Mouse (Mus musculus): Measurements from ENCODE around the gene Zfp113. TPM values are rescaled to one million over a fixed set of nuclear protein-coding genes. Genes with fewer than 3 reads are reported as not detected.
"Not testable (repeated sequence)": the region's sequence is repeated elsewhere in the genome, so short reads cannot be mapped to it uniquely, and the experiment has no call there.

Zfp113 gene
- total RNA-seq, 2 experiments from 2014 or later = 12.8 to 15.3 TPM

- no peak for DNase-seq (ENCODE audit: extremely low spot score in 1 of 2, low spot score in 1 of 2)
Observed at GRCm38 (mm10) chr5:138138585-138138984, 17.0 kb downstream of the Zfp113 start.

DNA sequence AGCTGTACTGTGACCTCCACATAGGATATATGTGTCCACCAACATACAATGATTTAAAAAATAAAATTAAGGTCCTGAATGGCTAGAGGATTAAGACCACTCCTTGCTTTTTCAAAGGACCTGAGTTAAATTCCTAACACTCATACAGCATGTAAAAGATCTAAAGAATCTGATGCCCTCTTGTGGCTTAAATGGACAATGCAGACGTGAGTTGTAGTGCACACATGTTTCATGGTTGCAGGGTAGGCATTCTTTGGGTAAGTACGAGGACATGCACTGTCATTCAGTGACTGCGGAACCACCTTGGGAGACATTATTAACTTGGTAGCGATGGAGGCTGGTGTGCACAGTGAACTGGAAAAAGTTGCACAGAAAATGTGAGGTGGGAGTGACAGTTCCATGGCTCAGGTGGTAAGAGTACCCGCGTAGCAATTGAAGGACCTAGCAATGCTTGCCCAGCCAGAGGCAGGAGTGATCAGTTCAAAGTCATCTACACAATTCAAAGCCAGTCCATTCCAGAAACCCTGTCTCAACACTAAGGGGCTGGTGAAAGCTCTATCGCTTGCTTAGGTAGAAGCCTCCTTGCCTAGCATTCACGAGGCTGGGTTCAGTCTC lies 17.5 kb downstream of the Zfp113 start:
- DNase-seq (ENCODE audit: extremely low spot score in 1 of 2, low spot score in 1 of 2) = peak in 1 of 2 experiments; percentile 38

DNA sequence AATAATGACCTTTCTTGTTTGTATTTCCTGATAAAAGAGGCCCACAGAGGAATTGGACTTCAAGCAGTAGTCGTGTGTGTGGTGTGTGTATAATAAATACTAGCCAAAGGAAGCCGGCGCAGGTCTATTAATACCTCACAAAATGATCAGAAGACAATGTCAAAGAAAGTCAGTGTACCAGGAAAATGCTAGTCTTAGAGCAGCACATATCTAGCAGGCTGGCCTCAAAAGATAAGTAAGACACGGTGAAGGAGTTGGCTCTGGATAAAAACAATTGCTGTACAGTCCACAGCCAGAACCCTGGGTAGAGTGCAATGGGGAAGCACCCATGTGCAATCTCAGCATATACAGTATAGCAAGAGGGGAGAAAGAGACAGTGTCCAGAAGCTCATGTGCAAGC lies 18.3 kb downstream of the Zfp113 start:
- no peak for DNase-seq (ENCODE audit: extremely low spot score in 1 of 2, low spot score in 1 of 2)

- DNase-seq (ENCODE audit: extremely low spot score in 1 of 2, low spot score in 1 of 2) = no peak
Observed at GRCm38 (mm10) chr5:138132425-138133064, 23.0 kb downstream of the Zfp113 start.

DNA sequence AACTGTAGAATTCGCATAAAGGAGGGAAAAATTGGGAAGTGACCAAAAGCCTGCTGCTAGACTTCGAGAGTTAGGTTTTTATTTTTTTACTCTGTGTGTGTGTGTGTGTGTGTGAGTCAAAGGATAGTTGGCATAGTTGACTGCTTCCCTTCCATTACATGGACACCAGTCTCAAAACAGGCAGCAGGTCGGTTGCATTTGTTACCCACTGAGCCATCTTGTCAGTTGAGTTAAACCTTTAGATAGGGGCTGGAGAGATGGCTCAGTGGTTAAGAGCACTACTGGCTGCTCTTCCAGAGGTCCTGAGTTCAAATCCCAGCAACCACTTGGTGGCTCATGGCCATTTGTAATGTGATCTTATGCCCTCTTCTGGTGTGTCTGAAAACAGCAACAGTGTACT lies 37.5 kb downstream of the Zfp113 start:
- DNase-seq (ENCODE audit: extremely low spot score in 1 of 2, low spot score in 1 of 2) = no peak

DNA sequence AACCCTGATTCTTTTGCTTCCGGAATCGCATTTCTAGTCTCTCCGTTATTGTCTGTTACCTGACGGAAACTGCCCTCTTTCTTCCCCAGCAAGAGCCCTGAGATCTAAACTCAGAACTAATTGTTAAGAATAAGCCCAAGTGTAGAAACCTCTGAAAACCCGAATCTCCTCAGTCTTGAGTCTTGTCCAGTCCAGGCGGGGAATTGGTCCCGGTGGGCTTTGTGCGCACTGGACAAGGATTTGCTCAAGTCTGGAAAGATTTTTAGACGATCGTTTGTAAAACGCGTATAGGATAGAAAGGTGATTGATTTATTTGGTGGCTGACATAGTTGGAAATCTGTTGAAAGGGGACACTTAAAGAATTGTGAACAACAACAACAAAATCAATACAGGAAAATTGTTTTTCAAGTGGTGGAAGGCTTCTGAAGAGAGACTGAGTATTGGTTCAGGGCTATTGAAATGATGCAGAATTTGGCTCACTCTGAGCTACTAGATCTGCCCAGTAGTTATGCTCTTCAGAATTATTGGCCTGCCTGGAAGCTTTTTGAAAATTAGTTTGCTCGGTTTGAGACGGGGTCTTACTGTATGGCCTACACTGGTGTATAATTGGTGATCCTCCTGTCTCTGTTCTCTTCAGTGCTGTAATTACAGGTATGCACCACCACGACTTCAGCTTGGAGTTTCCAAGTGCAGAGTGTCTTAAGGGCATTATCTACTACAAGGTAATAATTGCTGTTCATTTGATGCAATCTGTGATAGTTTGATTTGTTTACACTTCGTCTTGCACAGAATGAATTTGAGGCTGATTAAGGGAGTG lies 38.1 kb downstream of the Zfp113 start:
- DNase-seq (ENCODE audit: extremely low spot score in 1 of 2, low spot score in 1 of 2) = no peak

DNA sequence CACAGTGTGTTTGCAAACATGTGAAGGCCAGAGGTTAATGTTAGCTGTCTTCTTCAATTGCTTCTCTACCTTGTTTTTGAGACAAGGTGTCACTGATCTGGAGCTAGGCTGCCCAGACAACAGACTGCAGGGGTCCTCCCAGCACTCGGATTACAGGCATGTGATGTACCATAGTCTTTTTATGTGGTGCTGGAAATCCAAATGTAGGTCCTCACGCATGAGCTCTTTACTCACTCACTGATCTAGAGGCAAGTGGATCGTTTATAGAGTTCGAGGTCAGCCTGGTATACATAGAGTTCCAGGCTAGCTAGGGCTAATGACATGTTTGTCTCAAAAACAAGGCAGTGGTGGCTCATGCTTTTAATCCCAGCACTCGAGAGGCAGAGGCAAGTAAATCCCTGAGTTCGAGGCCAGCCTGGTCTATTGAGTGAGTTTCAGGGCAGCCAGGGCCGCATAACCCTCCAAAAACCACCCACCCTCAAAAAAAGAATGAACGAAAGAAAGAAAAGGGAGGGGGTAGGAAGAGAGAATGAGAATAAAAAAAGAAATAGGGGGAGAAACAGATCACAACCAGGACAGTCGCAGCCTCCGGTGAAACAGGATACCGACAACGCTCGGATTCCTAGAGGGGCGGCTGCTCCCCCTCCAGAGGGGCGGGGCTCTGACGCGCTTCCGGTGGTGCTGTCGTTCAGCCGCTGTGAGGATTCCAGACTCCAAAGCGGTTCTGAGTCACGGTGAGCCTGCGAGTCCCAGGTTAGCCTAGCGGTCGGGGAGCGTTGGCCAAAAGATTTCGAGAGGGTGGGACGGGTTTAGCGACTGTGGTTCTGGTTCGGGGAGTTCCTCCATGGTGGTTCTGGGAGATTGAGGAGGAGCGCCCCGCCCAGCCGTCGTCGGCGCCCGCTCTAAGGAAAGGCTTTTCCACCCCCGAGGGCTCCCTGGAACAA lies 39.0 kb downstream of the Zfp113 start, which contains the start of gene Zscan21:
Zscan21 (plus strand) TSS at position 649 of the 944 bp plus-strand sequence.
- peak; percentile 77 to 81 for DNase-seq (ENCODE audit: extremely low spot score in 1 of 2, low spot score in 1 of 2)

DNA sequence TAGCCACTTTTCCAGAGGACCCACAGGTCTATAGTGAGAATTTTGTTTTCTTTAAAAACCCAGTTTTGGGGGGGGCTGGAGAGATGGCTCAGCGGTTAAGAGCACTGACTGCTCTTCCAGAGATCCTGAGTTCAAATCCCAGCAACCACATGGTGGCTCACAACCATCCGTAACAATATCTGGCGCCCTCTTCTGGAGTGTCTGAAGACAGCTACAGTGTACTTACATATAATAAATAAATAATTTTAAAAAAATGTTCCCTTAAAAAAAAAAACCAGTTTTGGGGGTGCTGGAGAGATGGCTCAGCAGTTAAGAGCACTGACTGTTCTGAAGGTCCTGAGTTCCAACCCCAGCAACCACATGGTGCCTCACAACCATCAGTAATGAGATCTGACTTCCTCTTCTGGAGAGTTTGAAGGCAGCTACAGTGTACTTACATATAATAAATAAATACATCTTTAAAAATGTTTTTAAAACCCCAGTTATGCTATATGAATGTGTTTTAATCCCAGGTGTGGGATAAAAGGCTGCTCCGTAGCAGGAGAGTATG lies 45.6 kb downstream of the Zfp113 start:
- not testable (repeated sequence) for DNase-seq (ENCODE audit: extremely low spot score in 1 of 2, low spot score in 1 of 2)

GRCm38 (mm10) chr5:138107130-138107529 lies 48.4 kb downstream of the Zfp113 start:
- DNase-seq (ENCODE audit: extremely low spot score in 1 of 2, low spot score in 1 of 2) = no peak

DNA sequence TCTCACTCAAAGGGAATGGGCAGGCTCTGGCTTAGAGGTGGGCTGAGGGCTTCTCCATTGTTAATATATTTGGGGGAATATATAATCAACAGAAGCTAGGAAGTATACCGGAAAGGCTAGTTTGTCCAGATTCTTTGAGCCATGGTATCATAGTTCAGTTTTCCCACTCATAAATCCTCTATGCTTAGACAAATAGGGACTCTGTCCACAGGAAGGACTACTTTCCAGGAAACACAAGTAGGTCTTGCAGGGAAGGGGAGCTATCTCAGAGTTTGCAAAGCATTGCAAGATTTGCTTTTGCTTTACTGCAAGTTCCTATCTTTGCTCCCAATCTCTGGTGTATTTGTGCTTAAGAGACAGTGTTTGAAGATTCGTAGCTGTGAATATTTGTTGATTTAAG lies 50.6 kb downstream of the Zfp113 start:
- no peak for DNase-seq (ENCODE audit: extremely low spot score in 1 of 2, low spot score in 1 of 2)

DNA sequence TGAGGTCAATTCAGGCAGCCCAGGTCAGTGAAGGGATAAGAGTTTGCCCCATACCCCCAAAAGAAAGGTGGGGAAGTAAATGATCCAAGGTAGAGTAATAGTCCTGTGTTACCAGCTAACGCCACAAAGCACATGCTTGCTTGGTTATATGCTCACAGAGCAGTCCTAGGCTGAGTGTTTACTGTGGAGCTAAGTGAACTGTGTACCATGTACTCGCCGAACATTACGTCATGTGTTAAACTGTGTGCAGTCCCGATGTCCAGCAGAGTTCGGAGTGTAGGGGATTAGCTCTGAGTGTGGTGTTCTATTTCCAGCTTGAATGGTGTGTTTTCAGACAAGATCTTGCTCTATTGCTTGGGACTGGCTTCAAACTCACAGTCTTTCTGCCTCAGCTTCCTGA lies 61.1 kb downstream of the Zfp113 start:
- no peak for DNase-seq (ENCODE audit: extremely low spot score in 1 of 2, low spot score in 1 of 2)

- no peak for DNase-seq (ENCODE audit: extremely low spot score in 1 of 2, low spot score in 1 of 2)
Observed at GRCm38 (mm10) chr5:138092771-138093170, 62.8 kb downstream of the Zfp113 start.

DNA sequence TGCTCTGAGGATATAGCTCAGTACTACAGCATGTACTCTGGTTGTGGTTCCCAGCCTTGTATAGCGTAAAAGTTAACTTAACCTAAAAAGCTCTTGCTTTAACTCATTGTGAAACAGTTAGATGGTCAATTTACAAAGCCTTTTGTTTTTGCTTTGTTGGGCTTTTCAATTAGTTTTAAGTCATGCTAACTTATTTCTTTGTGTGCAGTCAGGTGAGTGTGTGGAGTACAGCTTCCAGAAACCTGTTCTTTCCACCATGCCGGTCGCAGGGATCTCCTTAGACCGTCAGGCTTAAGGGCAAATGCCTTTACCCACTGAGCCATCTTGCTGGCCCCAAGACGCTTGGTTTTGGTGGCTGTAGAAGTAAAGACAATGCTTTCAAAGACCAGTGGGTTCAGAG lies 64.8 kb downstream of the Zfp113 start:
- no peak for DNase-seq (ENCODE audit: extremely low spot score in 1 of 2, low spot score in 1 of 2)

- no peak for DNase-seq (ENCODE audit: extremely low spot score in 1 of 2, low spot score in 1 of 2)
Observed at GRCm38 (mm10) chr5:138090271-138090670, 65.3 kb downstream of the Zfp113 start.

Small RNAs within 50 kb of the gene (microRNA-seq; reads per million reads assigned to microRNA genes)
- 504 to 581 reads per million in 2 experiments for gene Mir106b
- 53.5 to 81.4 reads per million in 2 experiments for gene Mir25
- 1,955 to 2,146 reads per million in 2 experiments for gene Mir93

Other genes starting within 250 kb of the Zfp113 start
- gene Cyp3a13, start 234.1 kb downstream of the Zfp113 start, total RNA-seq (2021) = under 1 TPM; 0.17 to 0.28 TPM
- gene Gjc3, start 192.6 kb downstream of the Zfp113 start, total RNA-seq (2021) = 10 to 100 TPM; 28.5 to 31.3 TPM
- gene Azgp1, start 174.2 kb downstream of the Zfp113 start, total RNA-seq (2021) = not detected
- gene Smok3a, start 134.5 kb downstream of the Zfp113 start, total RNA-seq (2021) = not detected
- not detected for gene Smok3b, start 134.3 kb downstream of the Zfp113 start, total RNA-seq (2021)
- not detected for gene Smok3c, start 102.5 kb downstream of the Zfp113 start, total RNA-seq (2021)
- 10 to 100 TPM; 40.4 to 43.3 TPM for gene Zkscan1, start 70.7 kb downstream of the Zfp113 start, total RNA-seq (2021)
- gene Zscan21, start 38.8 kb downstream of the Zfp113 start, total RNA-seq (2021) = 10 to 100 TPM; 14.1 to 16.7 TPM
- gene Cops6, start 5.3 kb upstream of the Zfp113 start, total RNA-seq (2021) = 100 to 1,000 TPM; 136 to 143 TPM
- gene Ap4m1, start 16.3 kb upstream of the Zfp113 start, total RNA-seq (2021) = 10 to 100 TPM; 22.8 to 26.7 TPM
- 10 to 100 TPM; 18.3 to 19.3 TPM for gene Mcm7, start 16.7 kb upstream of the Zfp113 start, total RNA-seq (2021)
- gene Taf6, start 31.7 kb upstream of the Zfp113 start, total RNA-seq (2021) = 10 to 100 TPM; 40.5 to 42.7 TPM
- 10 to 100 TPM; 15.7 to 16.1 TPM for gene Cnpy4, start 31.7 kb upstream of the Zfp113 start, total RNA-seq (2021)
- 10 to 100 TPM in 1 of 2 experiments, 1 to 10 TPM in 1; 9.1 to 10.1 TPM for gene Mblac1, start 38.6 kb upstream of the Zfp113 start, total RNA-seq (2021)
- not detected for gene Nxpe5, start 70.2 kb upstream of the Zfp113 start, total RNA-seq (2021)
- 10 to 100 TPM; 55.9 to 58.9 TPM for gene Lamtor4, start 99.7 kb upstream of the Zfp113 start, total RNA-seq (2021)
- 10 to 100 TPM; 69.3 to 75.7 TPM for gene BC037034, start 108.3 kb upstream of the Zfp113 start, total RNA-seq (2021)
- gene Gal3st4, start 117.1 kb upstream of the Zfp113 start, total RNA-seq (2021) = 1 to 10 TPM; 2.3 to 3.1 TPM
- gene Gm43720, start 124.2 kb upstream of the Zfp113 start, total RNA-seq (2021) = not detected
- 1 to 10 TPM; 3.3 to 4.8 TPM for gene Gpc2, start 124.3 kb upstream of the Zfp113 start, total RNA-seq (2021)
- 1 to 10 TPM; 1.3 to 1.4 TPM for gene Stag3, start 124.5 kb upstream of the Zfp113 start, total RNA-seq (2021)
- gene Pvrig, start 186.2 kb upstream of the Zfp113 start, total RNA-seq (2021) = not detected

All from layer of hippocampus, postnatal 25 days (tissue).